Mouse (Mus musculus) embryonic facial prominence, embryonic 15.5 days (tissue): Measurements from ENCODE around the gene Cdk14. TPM values are rescaled to one million over a fixed set of nuclear protein-coding genes. Genes with fewer than 3 reads are reported as not detected.
A peak's percentile ranks its signal among the peaks of the same experiment; 100 is the strongest.

Experiments
- ATAC-seq: fragments of 200-750 bp; cut with Nextera tagmentation; 2 replicates; pipeline ENCODE4 v1.8.0; 2017; ENCODE audit warnings: low read depth, moderate TSS enrichment; ENCODE audit not compliant: insufficient number of reproducible peaks, low FRiP score, low TSS enrichment
- H3K27ac ChIP-seq: fragments of 300-500 bp; sonication (generic); replicated peaks from 2 replicates; pipeline ENCODE4 v1.5.1; 2015; ENCODE audit warnings: mild to moderate bottlenecking, inconsistent platforms
- H3K27me3 ChIP-seq: fragments of 300-500 bp; sonication (generic); 2 replicates; pipeline ENCODE4 v1.6.1; 2015; ENCODE audit warnings: inconsistent platforms
- H3K36me3 ChIP-seq: fragments of 300-500 bp; sonication (generic); 2 replicates; pipeline ENCODE4 v1.6.1; 2015; ENCODE audit warnings: mild to moderate bottlenecking, inconsistent platforms
- H3K4me1 ChIP-seq: fragments of 300-500 bp; sonication (generic); 2 replicates; pipeline ENCODE4 v1.6.1; 2015; ENCODE audit warnings: inconsistent platforms
- H3K4me2 ChIP-seq: fragments of 300-500 bp; sonication (generic); replicated peaks from 2 replicates; pipeline ENCODE4 v1.6.1; 2015; ENCODE audit warnings: mild to moderate bottlenecking, inconsistent platforms
- H3K4me3 ChIP-seq: fragments of 300-500 bp; sonication (generic); replicated peaks from 2 replicates; pipeline ENCODE4 v1.5.1; 2015; ENCODE audit warnings: mild to moderate bottlenecking, inconsistent platforms
- H3K9ac ChIP-seq: fragments of 300-500 bp; sonication (generic); 2 replicates; pipeline ENCODE4 v1.6.1; 2015; ENCODE audit warnings: inconsistent platforms
- H3K9me3 ChIP-seq: fragments of 300-500 bp; sonication (generic); replicated peaks from 2 replicates; pipeline ENCODE4 v1.6.1; 2016; ENCODE audit warnings: inconsistent platforms
- WGBS: fragments of 180-500 bp; shearing (Covaris S2); methylation state at CpG from one replicate; pipeline ENCODE4 v1.1.7; 2015; 5-methylcytosine and 5-hydroxymethylcytosine counted together
- polyA plus RNA-seq: library from polyadenylated mRNA; unstranded; fragments of >200 nt; fragmentation: Nextera tagmentation; extraction: Ambion mirVana; gene quantifications from 2 replicates; pipeline ENCODE4 v1.2.1, GENCODE M21; 2015

The Cdk14 gene
- polyA plus RNA-seq, 1 experiment from 2014 or later: 24.5 TPM

GRCm38 (mm10) chr5:4812036-4812729 is 607.9 kb downstream of the Cdk14 start:
- WGBS: 42% methylated on average over 13 of the region's 13 CpGs
- H3K9me3 ChIP-seq: no peaks in the 10 kb centered on the region
- 0 out of 2 replicates have a peak, but pooled peaks cover 4% of the 10 kb centered on the region for H3K4me1 ChIP-seq
- H3K27me3 ChIP-seq: no peaks in the 10 kb centered on the region
- H3K27ac ChIP-seq: no peak overlapping the region
- no peak overlapping the region for H3K9ac ChIP-seq
- H3K4me2 ChIP-seq: no peak overlapping the region
- ATAC-seq: no peak; the same call in 1 of the 2 replicates
- H3K36me3 ChIP-seq: no peaks in the 10 kb centered on the region
- H3K4me3 ChIP-seq: no peak overlapping the region

- no peak overlapping the region for H3K4me3 ChIP-seq
- no peak overlapping the region for H3K27ac ChIP-seq
- 47% methylated on average over 4 of the region's 4 CpGs for WGBS
- no peaks in the 10 kb centered on the region for H3K4me1 ChIP-seq
- H3K27me3 ChIP-seq: no peaks in the 10 kb centered on the region
- no peaks in the 10 kb centered on the region for H3K9me3 ChIP-seq
- no peak overlapping the region for H3K9ac ChIP-seq
- ATAC-seq: no peak
- no peaks in the 10 kb centered on the region for H3K36me3 ChIP-seq
- H3K4me2 ChIP-seq: no peak overlapping the region
Measured at GRCm38 (mm10) chr5:4805228-4805627, 614.9 kb downstream of the Cdk14 start.

DNA sequence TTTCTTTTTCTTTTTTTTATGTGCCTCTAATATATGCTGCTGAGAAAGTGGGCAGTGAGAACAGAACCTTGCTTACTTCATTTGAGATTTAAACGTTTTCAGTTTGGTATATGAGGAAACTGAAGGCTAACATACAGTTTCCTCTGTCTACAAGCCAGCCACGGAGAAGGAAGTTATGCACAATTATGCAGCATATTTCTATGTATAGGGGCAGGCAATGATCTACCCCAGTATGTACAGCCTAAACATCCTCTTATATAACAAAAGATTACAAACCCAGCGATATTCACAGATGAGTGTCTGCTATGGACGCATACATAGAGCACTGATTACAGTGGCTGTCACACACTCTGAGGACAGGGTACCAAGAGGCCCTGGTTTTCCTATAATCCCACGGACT is 616.4 kb downstream of the Cdk14 start:
- Histone ChIP-seq H3K36me3 (no peaks in the 10 kb centered on the region), H3K4me1 (no peaks in the 10 kb centered on the region), H3K9me3 (no peaks in the 10 kb centered on the region), H3K27ac (no peak overlapping the region), H3K4me3 (no peak overlapping the region), H3K27me3 (no peaks in the 10 kb centered on the region), H3K4me2 (no peak overlapping the region), H3K9ac (no peak overlapping the region)
- WGBS: 64% methylated on average over 5 of the region's 5 CpGs
- no peak for ATAC-seq

DNA sequence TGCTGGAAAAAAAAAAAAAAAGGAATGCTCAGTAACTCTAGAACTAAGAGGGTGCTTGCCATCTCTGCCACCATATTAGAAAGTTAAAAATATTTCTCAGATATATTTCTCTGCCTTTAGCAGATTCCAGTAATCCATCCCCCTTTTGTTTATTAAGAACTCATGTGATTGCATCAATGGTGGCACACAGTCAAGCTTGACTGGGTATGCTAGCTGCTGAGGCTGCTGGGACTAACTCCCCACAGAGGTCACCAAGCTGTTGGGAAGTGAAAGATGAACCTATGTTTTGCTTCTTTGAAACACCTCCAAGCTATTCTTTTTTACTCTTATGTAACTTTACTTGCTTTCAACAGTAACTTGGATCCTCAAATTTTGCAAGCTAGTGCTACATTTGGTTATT is 618.1 kb downstream of the Cdk14 start:
- H3K27me3 ChIP-seq: no peaks in the 10 kb centered on the region
- no peaks in the 10 kb centered on the region for H3K9me3 ChIP-seq
- no peak overlapping the region for H3K4me2 ChIP-seq
- no peak overlapping the region for H3K27ac ChIP-seq
- H3K4me1 ChIP-seq: no peaks in the 10 kb centered on the region
- no peak for ATAC-seq
- no peaks in the 10 kb centered on the region for H3K36me3 ChIP-seq
- no peak overlapping the region for H3K4me3 ChIP-seq
- H3K9ac ChIP-seq: no peak overlapping the region

DNA sequence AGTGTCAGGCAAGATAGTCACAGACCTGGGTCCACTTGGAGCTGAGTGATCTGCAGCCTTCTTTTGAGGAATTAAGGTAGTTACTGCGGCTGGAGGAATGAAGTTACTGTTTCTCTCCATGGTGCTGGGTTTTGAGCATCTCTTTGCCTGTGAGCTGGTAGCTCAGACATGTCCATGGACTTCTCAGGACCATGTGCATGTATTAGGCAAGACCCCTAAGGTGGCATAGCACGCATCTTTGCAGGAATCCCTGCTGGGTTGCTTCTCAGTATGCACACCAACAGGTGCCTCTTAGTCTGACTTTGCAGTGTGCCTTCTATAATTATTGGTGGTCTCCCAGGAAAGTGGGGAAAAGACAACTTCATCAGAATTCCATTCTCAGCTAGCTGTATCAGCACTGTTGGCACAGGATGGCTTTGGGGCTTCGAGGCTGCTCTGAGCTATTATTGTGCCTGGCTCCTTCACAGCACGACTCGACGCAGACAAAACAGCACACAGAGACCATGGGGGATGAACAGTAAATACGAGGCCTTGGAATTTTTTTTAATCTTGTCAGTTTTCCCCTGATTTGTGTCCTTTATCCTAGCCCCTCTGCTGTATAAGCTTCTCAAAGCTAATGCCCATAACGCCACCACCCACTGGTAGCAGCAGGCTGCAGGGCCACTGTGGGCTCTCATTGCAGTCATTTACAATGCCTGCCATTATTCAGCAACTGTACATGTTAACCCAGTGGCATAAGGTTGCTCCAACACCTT is 618.8 kb downstream of the Cdk14 start:
- no peak overlapping the region for H3K27ac ChIP-seq
- no peak overlapping the region for H3K4me3 ChIP-seq
- H3K36me3 ChIP-seq: no peaks in the 10 kb centered on the region
- H3K9me3 ChIP-seq: no peaks in the 10 kb centered on the region
- no peak for ATAC-seq
- no peaks in the 10 kb centered on the region for H3K4me1 ChIP-seq
- H3K4me2 ChIP-seq: no peak overlapping the region
- H3K27me3 ChIP-seq: no peaks in the 10 kb centered on the region
- WGBS: 63% methylated on average over 8 of the region's 8 CpGs
- H3K9ac ChIP-seq: no peak overlapping the region

DNA sequence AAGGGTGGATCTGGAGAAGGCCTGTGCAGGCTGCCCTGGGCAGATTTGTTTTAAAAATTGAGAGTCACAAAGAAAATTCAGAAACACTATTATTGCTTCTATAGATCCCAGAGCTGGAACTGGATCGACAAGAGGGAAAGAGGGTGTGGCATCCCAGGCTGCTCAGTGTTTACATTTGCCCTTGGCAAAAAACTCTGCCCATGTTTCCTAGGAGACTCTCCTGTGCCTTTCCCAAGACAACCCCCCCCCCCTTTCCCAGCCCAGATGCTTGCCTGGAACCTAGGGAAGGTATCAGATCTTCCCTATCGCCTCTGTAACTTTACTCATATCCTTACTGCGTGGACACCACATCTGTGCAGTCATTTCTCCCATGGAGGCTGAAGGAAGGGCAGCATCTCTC is 628.9 kb downstream of the Cdk14 start:
- H3K4me2 ChIP-seq: no peak overlapping the region
- H3K27ac ChIP-seq: no peak overlapping the region
- no peaks in the 10 kb centered on the region for H3K9me3 ChIP-seq
- no peak for ATAC-seq
- no peaks in the 10 kb centered on the region for H3K27me3 ChIP-seq
- H3K4me3 ChIP-seq: no peak overlapping the region
- no peaks in the 10 kb centered on the region for H3K36me3 ChIP-seq
- 47% methylated on average over 3 of the region's 3 CpGs for WGBS
- H3K9ac ChIP-seq: no peak overlapping the region
- H3K4me1 ChIP-seq: no peaks in the 10 kb centered on the region

- H3K9ac ChIP-seq: no peak overlapping the region
- no peaks in the 10 kb centered on the region for H3K4me1 ChIP-seq
- H3K27me3 ChIP-seq: no peaks in the 10 kb centered on the region
- no peaks in the 10 kb centered on the region for H3K9me3 ChIP-seq
- peak; percentile 7; the same call in 1 of the 2 replicates for ATAC-seq
- no peak overlapping the region for H3K4me3 ChIP-seq
- no peak overlapping the region for H3K4me2 ChIP-seq
- WGBS: 83% methylated on average over 4 of the region's 4 CpGs
- no peaks in the 10 kb centered on the region for H3K36me3 ChIP-seq
- H3K27ac ChIP-seq: no peak overlapping the region
Measured at GRCm38 (mm10) chr5:4790265-4790664, 629.8 kb downstream of the Cdk14 start.

- no peak overlapping the region for H3K9ac ChIP-seq
- no peak overlapping the region for H3K4me3 ChIP-seq
- no peaks in the 10 kb centered on the region for H3K9me3 ChIP-seq
- ATAC-seq: no peak
- no peaks in the 10 kb centered on the region for H3K27me3 ChIP-seq
- no peaks in the 10 kb centered on the region for H3K4me1 ChIP-seq
- 78% methylated on average over 3 of the region's 3 CpGs for WGBS
- H3K36me3 ChIP-seq: no peaks in the 10 kb centered on the region
- no peak overlapping the region for H3K4me2 ChIP-seq
- H3K27ac ChIP-seq: no peak overlapping the region
Measured at GRCm38 (mm10) chr5:4788484-4788883, 631.6 kb downstream of the Cdk14 start.

- no peaks in the 10 kb centered on the region for H3K4me1 ChIP-seq
- H3K27ac ChIP-seq: no peak overlapping the region
- H3K27me3 ChIP-seq: no peaks in the 10 kb centered on the region
- H3K9me3 ChIP-seq: no peaks in the 10 kb centered on the region
- H3K4me2 ChIP-seq: no peak overlapping the region
- WGBS: 75% methylated on average over 3 of the region's 3 CpGs
- H3K36me3 ChIP-seq: no peaks in the 10 kb centered on the region
- H3K4me3 ChIP-seq: no peak overlapping the region
- no peak overlapping the region for H3K9ac ChIP-seq
- ATAC-seq: no peak
Measured at GRCm38 (mm10) chr5:4786816-4787215, 633.3 kb downstream of the Cdk14 start.

DNA sequence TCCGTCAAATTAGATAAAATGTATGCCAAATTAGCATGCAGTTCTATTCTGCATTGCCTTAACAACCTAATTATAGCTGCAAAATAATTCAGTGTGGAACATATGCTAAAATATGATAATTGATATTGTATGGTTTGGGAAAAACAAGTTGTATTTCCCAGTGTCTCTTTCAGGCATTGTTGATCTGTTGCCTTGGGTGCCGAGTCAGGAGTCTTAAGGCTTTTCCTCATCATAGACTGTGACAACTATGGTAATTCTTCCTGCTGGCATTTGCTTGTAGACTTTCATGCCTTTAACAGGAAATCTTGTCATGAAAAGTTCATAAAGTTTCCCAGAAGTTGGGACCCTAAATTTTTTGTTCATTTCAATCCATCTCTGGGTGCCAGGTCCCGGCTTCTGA is 641.8 kb downstream of the Cdk14 start:
- Histone ChIP-seq H3K4me1 (no peaks in the 10 kb centered on the region), H3K36me3 (no peaks in the 10 kb centered on the region), H3K27me3 (no peaks in the 10 kb centered on the region), H3K9ac (no peak overlapping the region), H3K4me3 (no peak overlapping the region), H3K4me2 (no peak overlapping the region), H3K9me3 (no peaks in the 10 kb centered on the region), H3K27ac (no peak overlapping the region)
- ATAC-seq: no peak
- 74% methylated on average over 3 of the region's 3 CpGs for WGBS

DNA sequence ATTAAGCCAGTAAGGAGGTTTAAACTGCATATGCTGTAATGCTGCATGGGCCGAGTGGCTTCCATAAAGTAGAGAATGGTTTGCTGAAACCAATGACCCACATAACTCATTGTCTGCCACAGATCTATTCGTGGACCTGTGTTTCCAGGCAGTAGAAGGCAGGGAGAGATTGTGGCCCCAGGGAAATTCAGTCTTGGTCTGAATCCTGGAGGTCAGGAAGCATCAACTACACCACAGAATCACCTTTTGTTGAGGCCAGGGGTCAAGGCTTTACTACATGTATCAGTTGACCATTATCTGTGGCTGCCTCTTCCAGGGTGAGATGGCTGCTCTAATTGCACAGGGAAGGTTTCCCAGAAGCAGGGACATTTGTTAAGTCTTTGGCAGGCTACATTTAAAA is 643.6 kb downstream of the Cdk14 start:
- no peaks in the 10 kb centered on the region for H3K27me3 ChIP-seq
- 61% methylated on average over 2 of the region's 2 CpGs for WGBS
- no peak overlapping the region for H3K9ac ChIP-seq
- no peaks in the 10 kb centered on the region for H3K4me1 ChIP-seq
- H3K9me3 ChIP-seq: no peaks in the 10 kb centered on the region
- H3K4me3 ChIP-seq: no peak overlapping the region
- no peaks in the 10 kb centered on the region for H3K36me3 ChIP-seq
- ATAC-seq: no peak
- no peak overlapping the region for H3K27ac ChIP-seq
- H3K4me2 ChIP-seq: no peak overlapping the region
